Mouse (Mus musculus): ENCODE measurements around the gene Best2.

DNA sequence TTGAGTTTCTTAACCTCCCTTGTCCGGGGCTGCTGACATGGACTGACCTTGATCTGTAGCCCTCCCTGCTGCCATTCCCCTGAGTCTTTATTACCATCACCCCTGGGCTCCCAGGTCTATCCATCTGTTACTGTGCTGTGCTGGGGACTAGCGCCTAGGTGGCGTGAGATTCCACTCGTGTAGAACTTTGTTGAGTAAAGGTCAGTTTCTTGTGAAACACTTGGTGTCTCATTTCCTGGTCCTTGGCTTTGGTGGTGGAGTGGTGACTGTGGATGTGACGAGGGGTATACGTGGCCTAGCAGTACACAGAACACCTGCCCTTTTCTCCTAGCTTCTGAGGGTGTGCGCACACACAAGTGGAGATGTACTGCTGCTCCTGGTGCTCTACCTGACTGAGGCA, 43.0 kb upstream of the Best2 start:
- TF ChIP-seq CTCF (IDR thresholded peaks at IDR 0.05; ENCODE audit: low read depth) (no peak), EP300 (IDR thresholded peaks at IDR 0.05; ENCODE audit: low read depth) (no peak)

Data from heart, postnatal 0 days (tissue).